Mouse (Mus musculus): ENCODE data around the gene Mettl15.

Mettl15 gene

GRCm38 (mm10) chr2:109158509-109158908 lies 122.0 kb downstream of the Mettl15 start:
- DNase-seq (ENCODE audit: low read depth, low spot score): no peak

GRCm38 (mm10) chr2:109156131-109156530 lies 124.4 kb downstream of the Mettl15 start:
- DNase-seq (ENCODE audit: low read depth, low spot score): no peak

GRCm38 (mm10) chr2:109153402-109154050 lies 127.0 kb downstream of the Mettl15 start:
- DNase-seq (ENCODE audit: low read depth, low spot score): no peak

GRCm38 (mm10) chr2:109147292-109147691 lies 133.3 kb downstream of the Mettl15 start:
- no peak for DNase-seq (ENCODE audit: low read depth, low spot score)

GRCm38 (mm10) chr2:109144410-109144809 lies 136.1 kb downstream of the Mettl15 start:
- DNase-seq (ENCODE audit: low read depth, low spot score): no peak

GRCm38 (mm10) chr2:109140330-109140729 lies 140.2 kb downstream of the Mettl15 start:
- no peak for DNase-seq (ENCODE audit: low read depth, low spot score)

GRCm38 (mm10) chr2:109137276-109137675 lies 143.3 kb downstream of the Mettl15 start:
- no peak for DNase-seq (ENCODE audit: low read depth, low spot score)

GRCm38 (mm10) chr2:109130718-109131117 lies 149.8 kb downstream of the Mettl15 start:
- no peak for DNase-seq (ENCODE audit: low read depth, low spot score)

GRCm38 (mm10) chr2:109129921-109130320 lies 150.6 kb downstream of the Mettl15 start:
- no peak for DNase-seq (ENCODE audit: low read depth, low spot score)

GRCm38 (mm10) chr2:109105773-109106484 lies 174.6 kb downstream of the Mettl15 start:
- DNase-seq (ENCODE audit: low read depth, low spot score): no peak

- peak; percentile 62 for DNase-seq (ENCODE audit: low read depth, low spot score)
Observed at GRCm38 (mm10) chr2:109049686-109050085, 230.9 kb downstream of the Mettl15 start.
